Mouse (Mus musculus): ENCODE results near the gene Larp1.
A peak's percentile ranks its signal among the peaks of the same experiment; 100 is the strongest.

The Larp1 gene

DNA sequence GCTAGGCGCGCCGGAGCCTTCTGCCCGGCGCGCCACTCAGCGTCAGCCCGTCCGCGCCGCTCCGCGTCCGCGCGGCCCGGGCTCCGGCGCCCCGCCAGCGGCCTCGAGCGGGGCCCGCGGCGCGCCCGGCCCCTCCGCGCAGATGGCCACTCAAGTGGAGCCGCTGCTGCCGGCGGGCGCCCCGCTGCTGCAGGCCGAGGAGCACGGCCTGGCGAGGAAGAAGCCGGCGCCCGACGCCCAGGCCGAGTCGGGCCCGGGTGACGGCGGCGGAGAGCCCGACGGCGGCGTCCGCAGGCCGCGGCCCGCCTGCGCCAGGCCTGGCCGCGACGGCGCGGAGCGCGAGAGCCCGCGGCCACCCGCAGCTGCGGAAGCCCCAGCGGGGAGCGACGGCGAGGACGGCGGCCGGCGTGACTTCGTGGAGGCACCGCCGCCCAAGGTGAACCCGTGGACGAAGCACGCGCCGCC lies at the start of gene Larp1:
Gene Larp1, plus strand, starts transcription at position 14 of the 465 bp plus-strand sequence.
- no peak for DNase-seq (ENCODE audit: extremely low read depth, insufficient read length, low spot score)

- DNase-seq (ENCODE audit: extremely low read depth, insufficient read length, low spot score), result no peak
Measured at GRCm38 (mm10) chr11:57959924-57960323, 48.9 kb upstream of the Larp1 start.

DNA sequence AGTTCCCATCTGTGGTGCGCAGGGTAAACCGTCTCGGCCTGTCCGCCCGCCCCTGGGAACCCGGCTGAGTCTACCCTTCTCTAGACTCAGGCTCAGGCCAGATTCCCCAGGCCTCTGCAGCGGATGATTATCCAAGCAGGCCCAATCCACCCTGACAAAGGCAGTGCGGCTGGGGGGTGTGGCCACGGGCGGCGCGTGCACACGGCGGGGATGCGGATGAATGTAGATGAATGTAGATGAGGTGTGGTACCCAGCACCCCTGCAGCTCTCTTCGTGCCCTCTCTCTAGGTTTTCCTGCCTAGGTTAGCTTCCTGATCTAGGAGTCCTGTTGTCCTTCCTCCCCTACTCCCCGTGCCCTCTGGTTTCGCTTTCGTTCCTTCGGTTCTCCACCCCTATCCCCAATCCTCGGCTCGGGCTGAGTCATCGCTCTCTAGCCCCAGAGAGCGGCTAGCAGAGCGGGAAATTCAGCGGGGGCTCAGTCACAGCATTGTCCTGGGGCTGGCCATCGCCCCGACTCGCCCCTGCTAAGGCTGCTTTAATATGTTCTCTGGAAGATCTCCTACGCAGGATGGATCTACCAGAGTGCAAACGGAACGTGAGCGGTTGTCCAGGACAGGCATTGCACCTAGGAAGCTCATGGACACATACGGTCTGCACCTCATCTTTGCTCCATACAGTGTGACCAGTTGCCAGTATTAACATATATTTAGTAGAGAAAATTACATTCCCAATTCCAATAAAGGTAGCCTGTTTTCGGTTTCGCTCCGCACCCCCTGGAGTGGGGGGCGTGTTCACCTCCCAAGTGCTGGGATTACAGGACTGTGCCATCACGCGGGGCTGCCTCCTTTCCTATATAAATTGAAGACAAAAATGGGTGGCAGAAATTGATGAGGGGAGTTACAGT lies 46.2 kb upstream of the Larp1 start:
- DNase-seq (ENCODE audit: extremely low read depth, insufficient read length, low spot score), result peak; percentile 95

GRCm38 (mm10) chr11:57963291-57963870 lies 45.5 kb upstream of the Larp1 start:
- DNase-seq (ENCODE audit: extremely low read depth, insufficient read length, low spot score), result peak; percentile 44

DNA sequence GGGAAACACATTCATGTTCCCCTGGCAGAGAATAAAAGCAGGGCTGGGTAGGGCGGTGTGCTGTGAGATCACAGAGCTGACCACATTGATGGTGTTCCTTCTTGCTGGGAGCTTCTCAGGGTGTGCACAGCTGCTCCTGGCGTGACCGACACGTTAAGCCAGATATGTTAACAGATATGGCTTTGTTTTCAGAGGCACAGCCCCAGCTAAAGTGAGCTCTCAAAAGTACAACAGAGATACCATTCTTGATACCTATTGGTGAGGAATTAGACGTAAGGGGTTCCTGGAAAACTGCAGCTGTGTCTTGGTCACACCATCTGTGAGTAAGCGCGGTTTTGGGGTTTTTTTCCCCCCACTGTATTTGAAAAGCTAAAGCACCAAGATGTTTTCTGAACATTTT lies 42.2 kb upstream of the Larp1 start:
- no peak for DNase-seq (ENCODE audit: extremely low read depth, insufficient read length, low spot score)

DNA sequence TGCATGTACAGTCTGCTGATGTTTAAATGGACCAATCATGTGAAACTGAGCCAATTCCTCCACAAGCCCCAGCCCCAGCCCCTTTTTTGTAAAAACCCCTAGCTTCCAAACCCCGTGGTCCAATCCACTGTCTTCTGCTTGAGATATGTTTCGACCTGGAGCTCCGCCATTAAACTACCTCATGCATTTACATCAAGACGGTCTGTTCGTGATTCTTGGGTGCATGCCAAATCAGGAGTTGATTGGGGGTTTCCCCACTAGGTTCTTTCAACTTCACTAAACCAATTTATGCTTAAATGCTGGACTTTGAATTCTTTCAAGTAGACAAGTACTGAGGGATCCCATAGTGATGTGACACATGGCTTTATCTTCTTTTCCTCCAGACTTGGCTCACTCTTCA lies 40.6 kb upstream of the Larp1 start:
- no peak for DNase-seq (ENCODE audit: extremely low read depth, insufficient read length, low spot score)

DNA sequence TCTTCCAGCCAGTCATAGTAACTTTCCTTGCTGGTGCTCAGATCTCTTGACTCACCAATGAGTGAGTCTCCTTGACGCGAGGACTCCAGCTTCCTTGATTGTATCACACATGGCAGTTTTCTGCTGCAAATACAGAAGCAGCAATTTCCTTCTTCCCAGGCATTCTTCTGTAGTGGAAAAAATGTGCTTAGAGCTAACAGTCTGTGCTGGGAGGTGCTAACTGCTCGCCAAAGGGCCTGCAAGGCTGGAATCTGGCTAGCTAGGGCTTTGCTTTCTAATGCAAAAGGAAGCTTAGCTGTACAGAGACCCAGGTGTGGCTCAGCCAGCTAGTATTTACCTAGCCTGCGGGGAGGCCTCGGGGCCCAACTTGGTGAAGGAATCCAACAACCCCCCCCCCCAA lies 38.3 kb upstream of the Larp1 start:
- no peak for DNase-seq (ENCODE audit: extremely low read depth, insufficient read length, low spot score)

GRCm38 (mm10) chr11:57973001-57973912 lies 35.6 kb upstream of the Larp1 start:
- DNase-seq (ENCODE audit: extremely low read depth, insufficient read length, low spot score), result peak; percentile 70

GRCm38 (mm10) chr11:57973913-57974234 lies 35.0 kb upstream of the Larp1 start:
- DNase-seq (ENCODE audit: extremely low read depth, insufficient read length, low spot score), result no peak

DNA sequence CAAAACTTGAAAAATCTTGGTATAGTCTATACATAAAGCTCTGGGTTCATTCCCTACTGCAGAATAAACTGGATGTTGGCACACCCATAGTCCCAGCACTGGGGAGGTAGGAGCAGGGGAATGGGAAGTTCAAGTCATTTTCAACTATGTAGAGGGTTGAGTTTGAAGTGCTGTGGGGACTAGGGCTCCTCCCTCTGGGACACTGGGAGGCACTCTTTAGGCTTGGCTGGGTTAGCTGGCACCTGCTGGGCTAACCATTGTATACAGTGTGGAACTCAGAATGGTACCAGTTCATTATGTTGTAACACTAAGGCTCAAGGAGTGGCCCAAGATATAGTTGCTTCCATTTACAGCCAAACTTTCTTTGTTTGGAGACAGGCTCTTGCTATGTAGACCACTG lies 33.0 kb upstream of the Larp1 start:
- no peak for DNase-seq (ENCODE audit: extremely low read depth, insufficient read length, low spot score)

DNA sequence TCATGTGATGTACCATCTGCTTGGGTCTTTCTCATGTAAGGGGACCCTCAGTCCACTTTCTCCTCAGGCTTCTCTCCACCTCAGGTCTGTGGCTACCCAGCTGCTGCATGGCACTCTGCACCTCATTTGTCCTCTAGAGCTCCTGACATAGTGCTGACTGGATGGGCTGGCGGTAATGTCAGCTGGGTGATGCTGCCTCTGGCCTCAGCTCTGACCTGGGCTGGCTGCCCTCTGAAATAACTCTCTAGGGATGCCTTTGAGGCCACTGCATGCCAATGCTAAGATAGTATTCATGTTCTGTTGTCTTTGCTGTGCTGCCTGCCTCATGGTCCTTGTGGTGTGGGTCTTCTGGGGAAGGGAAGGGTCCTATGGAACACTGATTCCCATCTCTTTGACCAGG lies 31.2 kb upstream of the Larp1 start:
- DNase-seq (ENCODE audit: extremely low read depth, insufficient read length, low spot score), result no peak

DNA sequence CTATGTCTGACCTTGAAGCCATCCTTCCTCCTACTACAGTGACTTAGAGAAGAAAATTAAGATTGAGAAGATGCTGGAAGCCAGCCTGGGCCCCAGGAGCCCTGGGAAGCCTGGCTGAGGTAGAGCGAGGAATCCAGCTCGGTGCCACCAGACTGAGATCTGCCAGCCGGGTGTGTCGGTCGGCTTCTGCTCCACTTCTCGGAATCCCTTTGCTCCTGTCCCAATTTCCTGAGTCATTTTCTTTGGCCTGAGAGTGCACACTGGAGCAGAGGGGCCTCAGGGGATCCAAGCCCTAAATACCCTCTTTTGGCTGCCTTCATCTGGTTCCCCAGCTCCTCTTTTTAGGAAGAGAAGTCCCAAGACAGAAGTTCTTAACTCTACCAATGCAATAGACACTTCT lies 29.2 kb upstream of the Larp1 start:
- no peak for DNase-seq (ENCODE audit: extremely low read depth, insufficient read length, low spot score)

DNA sequence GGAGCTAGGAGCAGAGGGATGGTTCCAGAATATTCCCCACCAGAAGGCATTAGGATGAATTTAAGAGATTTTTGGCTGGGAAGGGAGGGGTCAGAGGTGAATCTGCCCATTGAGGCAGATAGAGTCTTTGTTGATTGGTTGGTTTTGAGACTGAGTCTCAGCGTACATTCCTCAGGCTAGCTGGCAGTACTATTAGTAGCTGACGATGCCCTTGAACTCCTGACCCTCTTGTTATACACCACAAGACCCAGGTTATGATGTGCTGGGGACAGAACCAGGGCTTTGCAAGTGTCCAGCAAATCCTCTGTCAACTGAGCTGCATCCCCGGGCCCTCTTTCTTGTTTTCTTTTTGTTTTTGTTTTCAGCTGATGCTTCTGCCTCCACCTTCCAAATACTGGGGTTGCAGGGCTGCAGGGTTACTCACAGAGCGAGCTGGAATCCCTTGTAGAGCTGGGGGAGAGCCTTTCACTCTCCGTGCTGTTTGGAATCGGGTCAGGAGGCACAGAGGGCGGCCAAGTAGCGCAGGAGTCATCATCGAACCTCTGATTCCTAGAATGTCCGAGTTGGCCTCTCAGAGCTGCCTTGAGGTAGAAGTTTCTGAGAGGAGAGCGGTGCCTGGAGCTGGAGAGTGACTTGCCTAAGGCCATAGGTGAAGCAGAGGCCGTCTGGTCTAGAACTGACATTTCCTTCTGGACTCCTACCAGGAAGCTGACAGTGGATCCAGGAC lies 27.6 kb upstream of the Larp1 start:
- DNase-seq (ENCODE audit: extremely low read depth, insufficient read length, low spot score), result no peak

DNA sequence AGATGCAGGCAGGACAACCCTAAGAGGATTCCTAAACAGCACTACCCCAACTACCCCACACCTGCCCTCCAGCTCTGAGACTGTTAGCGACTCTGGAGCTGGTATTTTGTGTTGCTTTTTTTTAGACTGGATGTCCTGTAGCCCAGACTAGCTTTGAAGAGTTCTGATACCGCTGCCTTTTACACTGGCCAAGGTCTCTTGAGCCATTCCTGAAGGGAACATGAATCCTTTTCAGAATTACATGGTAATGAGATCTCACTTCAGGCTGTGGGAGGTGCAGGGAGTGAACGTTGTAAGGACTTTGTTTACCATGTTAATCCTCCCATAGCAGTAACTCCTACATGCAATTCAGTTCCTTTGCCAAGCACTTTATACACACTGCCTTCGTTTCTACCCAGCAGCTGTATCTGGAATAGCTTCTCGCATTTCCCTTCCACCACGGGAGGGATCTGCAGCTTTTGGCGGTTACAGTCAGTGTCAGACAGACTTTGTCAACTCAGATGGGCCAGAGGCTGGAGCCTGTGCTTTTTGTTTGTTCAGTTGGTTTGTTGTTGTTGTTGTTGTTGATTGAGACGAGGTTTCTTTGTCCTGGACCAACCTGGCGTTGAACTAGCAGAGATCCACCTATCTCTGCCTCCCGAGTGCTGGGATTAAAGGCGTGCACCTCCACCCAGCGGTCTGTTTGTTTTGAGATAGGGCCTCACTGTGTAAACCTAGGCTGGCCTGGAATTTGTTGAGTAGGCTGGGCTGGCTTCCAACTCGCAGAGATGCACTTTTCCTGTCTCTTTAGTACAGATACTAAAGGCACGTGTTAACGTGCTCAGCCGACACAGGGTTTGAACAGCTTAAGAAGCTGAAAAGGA lies 25.2 kb upstream of the Larp1 start:
- no peak for DNase-seq (ENCODE audit: extremely low read depth, insufficient read length, low spot score)

- DNase-seq (ENCODE audit: extremely low read depth, insufficient read length, low spot score), result no peak
Measured at GRCm38 (mm10) chr11:57984343-57984666, 24.6 kb upstream of the Larp1 start.

DNA sequence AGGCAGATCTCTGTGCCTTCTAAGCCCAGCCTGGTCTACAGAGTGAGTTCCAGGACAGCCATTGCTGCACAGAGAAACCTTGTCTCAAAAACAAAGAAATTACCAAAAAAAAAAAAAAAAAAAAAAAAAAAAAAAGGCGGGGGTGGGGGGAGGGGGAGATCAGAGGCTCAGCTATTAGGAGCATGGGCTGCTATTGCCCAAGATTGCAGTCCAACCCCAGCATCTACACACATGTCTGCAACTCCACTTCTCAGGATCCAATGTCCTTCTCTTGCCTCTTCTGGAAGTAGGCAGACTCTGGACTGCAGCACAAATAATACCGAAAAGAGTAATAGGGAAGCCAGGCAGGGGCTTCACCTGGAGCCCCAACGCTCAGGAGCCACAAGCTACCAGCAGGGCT lies 23.4 kb upstream of the Larp1 start:
- no peak for DNase-seq (ENCODE audit: extremely low read depth, insufficient read length, low spot score)

DNA sequence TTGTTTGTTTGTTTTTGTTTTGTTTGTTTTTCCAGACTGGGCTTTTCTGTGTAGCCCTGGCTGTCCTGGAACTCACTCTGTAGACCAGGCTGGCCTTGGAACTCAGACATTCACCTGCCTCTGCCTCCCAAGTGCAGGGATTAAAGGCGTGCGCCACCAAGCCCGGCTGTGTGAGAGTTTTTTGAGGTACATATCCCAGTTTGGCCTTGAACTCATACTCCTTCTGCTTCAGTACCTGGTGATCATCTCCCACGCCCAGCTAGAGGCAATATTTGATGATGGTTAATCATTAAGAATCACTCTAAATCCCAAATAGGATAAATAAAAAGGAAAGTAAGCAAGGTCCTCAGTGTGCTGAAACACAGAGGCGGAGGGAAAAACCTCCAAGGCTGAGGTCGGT lies 22.8 kb upstream of the Larp1 start:
- no peak for DNase-seq (ENCODE audit: extremely low read depth, insufficient read length, low spot score)

GRCm38 (mm10) chr11:57986456-57986855 lies 22.4 kb upstream of the Larp1 start:
- DNase-seq (ENCODE audit: extremely low read depth, insufficient read length, low spot score), result no peak

DNA sequence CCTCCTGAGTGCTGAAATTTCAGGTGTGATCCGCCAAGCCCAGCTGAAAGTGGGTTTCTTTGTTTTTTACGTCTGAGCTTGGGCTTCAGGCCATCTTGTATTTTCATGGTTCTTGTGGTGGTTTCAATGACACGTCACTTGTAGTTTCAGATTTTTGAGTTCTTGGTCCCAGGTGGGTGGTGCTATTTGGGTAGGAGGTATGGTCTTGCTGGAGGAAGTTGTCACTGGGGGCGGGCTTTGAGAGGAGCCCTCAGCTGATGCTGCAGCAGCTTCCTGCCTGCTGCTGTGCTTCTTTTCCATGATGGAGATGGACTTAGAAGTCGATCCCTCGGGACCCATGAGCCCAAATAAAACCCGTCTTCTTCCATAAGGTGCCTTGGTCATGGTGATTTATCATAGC lies 22.0 kb upstream of the Larp1 start:
- DNase-seq (ENCODE audit: extremely low read depth, insufficient read length, low spot score), result no peak

GRCm38 (mm10) chr11:57998168-57998567 lies 10.7 kb upstream of the Larp1 start:
- no peak for DNase-seq (ENCODE audit: extremely low read depth, insufficient read length, low spot score)
